Mouse (Mus musculus) thymus, adult 2 months (tissue): ENCODE measurements around the gene Gm20388.

Experiments
- CTCF ChIP-seq: fragments of 200-500 bp; IDR thresholded peaks from 2 replicates; pipeline ENCODE4 v1.5.1; 2012; ENCODE audit warnings: mild to moderate bottlenecking, control low read depth, low read length, moderate library complexity, borderline replicate concordance; ENCODE audit not compliant: control insufficient read depth, poor library complexity, insufficient read depth; ENCODE audit errors: extremely low read depth
- POLR2A ChIP-seq: fragments of 200-500 bp; IDR thresholded peaks from 2 replicates; pipeline ENCODE4 v1.6.1; 2012; ENCODE audit warnings: mild to moderate bottlenecking, low read length, control low read depth, moderate library complexity; ENCODE audit not compliant: control insufficient read depth, poor library complexity, insufficient read depth; ENCODE audit errors: extremely low read depth

DNA sequence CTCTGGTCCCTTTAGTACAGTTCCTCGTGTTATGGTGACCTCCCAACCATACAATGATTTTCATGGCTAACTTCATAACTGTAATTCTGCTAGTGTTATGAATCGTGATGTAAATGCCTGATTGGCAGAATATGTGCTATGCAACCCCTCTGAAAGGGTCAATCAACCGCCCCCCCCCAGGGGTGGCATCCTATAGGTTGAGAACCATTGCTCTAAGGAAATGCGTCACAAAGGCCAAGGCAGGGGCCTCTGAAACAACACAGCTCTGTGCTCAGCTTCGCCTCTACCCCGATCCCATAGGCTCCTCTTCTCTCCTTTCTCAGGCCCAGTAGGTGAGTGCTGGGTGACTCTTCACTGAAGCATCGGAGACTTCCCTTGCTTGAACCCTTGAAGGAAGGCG lies 775.0 kb downstream of the Gm20388 start:
- TF ChIP-seq POLR2A: no peak
- TF ChIP-seq CTCF: no peak
